Mouse (Mus musculus) neural tube, embryonic 11.5 days (tissue): ENCODE results near the gene Olah. TPM values are rescaled to one million over a fixed set of nuclear protein-coding genes. Genes with fewer than 3 reads are reported as not detected.

Source experiments
- ATAC-seq: fragments of 200-750 bp; cut with Nextera tagmentation; 2 replicates; pipeline ENCODE4 v1.8.0; 2017; ENCODE audit warnings: moderate number of reproducible peaks, mild to moderate bottlenecking, moderate TSS enrichment, moderate library complexity; ENCODE audit not compliant: insufficient read depth, low FRiP score, low TSS enrichment
- DNase-seq: peaks from one replicate; pipeline ENCODE4 v3.0.0-alpha.2; 2015; ENCODE audit warnings: low spot score
- H3K27ac ChIP-seq: fragments of 300-500 bp; sonication (generic); 2 replicates; pipeline ENCODE4 v1.5.1; 2014; ENCODE audit warnings: low read depth, mild to moderate bottlenecking, low read length
- H3K27me3 ChIP-seq: fragments of 300-500 bp; sonication (generic); 2 replicates; pipeline ENCODE4 v1.6.1; 2014; ENCODE audit warnings: mild to moderate bottlenecking, low read length, mixed read lengths; ENCODE audit not compliant: control insufficient read depth, insufficient read depth
- H3K36me3 ChIP-seq: fragments of 300-500 bp; sonication (generic); 2 replicates; pipeline ENCODE4 v1.6.1; 2014; ENCODE audit warnings: mild to moderate bottlenecking, low read length, moderate library complexity, mixed read lengths; ENCODE audit not compliant: control insufficient read depth, insufficient read depth
- H3K4me1 ChIP-seq: fragments of 300-500 bp; sonication (generic); 2 replicates; pipeline ENCODE4 v1.6.1; 2014; ENCODE audit warnings: low read length, mixed read lengths; ENCODE audit not compliant: control insufficient read depth, insufficient read depth
- H3K4me2 ChIP-seq: fragments of 300-500 bp; sonication (generic); 2 replicates; pipeline ENCODE4 v1.6.1; 2014; ENCODE audit warnings: low read depth, mild to moderate bottlenecking, moderate library complexity
- H3K4me3 ChIP-seq: fragments of 300-500 bp; sonication (generic); 2 replicates; pipeline ENCODE4 v1.5.1; 2014; ENCODE audit warnings: low read depth, low read length
- H3K9ac ChIP-seq: fragments of 300-500 bp; sonication (generic); 2 replicates; pipeline ENCODE4 v1.6.1; 2014; ENCODE audit warnings: mild to moderate bottlenecking, low read length
- H3K9me3 ChIP-seq: fragments of 300-500 bp; sonication (generic); 2 replicates; pipeline ENCODE4 v1.6.1; 2016; ENCODE audit warnings: low read length; ENCODE audit not compliant: control insufficient read depth
- WGBS: fragments of 180-500 bp; shearing (Covaris S2); extraction: QIAGEN DNeasy Blood & Tissue Kit; methylation state at CpG from one replicate; pipeline ENCODE4 v1.1.7; 2014; 5-methylcytosine and 5-hydroxymethylcytosine counted together
- polyA plus RNA-seq: library from polyadenylated mRNA; unstranded; fragments of >200 nt; fragmentation: Nextera tagmentation; extraction: Ambion mirVana; gene quantifications from 2 replicates; pipeline ENCODE4 v1.2.1, GENCODE M21; 2014

Olah gene
- polyA plus RNA-seq, 1 experiment from 2014 or later = not detected

DNA sequence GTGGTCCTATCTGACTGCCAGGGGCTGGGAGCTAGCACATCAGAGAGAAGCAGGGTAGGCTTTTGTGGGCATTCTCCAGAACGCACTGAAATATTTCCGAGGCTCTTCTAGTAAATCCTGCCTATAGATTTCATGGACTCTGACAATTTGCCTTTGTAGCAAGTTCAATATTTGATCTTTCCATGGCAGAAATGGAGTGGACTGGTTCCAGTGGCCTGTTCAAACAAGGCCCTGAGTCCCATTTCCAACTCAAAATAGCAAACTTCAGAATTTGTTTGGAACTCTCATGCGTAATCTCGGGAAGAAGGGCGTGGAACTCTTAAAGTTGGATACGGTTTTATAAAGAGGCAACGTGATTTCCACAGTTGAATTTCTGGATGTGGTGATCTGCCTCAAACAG lies 101.2 kb downstream of the Olah start:
- H3K27ac ChIP-seq = no peak overlapping the region
- H3K4me1 ChIP-seq = no peaks in the 10 kb centered on the region
- no peak overlapping the region for H3K9ac ChIP-seq
- DNase-seq (no peak), ATAC-seq (no peak)
- no peaks in the 10 kb centered on the region for H3K36me3 ChIP-seq
- no peak overlapping the region for H3K4me3 ChIP-seq
- no peaks in the 10 kb centered on the region for H3K9me3 ChIP-seq
- H3K27me3 ChIP-seq = no peaks in the 10 kb centered on the region
- no peak overlapping the region for H3K4me2 ChIP-seq
- 94% methylated on average over 7 of the region's 7 CpGs for WGBS

DNA sequence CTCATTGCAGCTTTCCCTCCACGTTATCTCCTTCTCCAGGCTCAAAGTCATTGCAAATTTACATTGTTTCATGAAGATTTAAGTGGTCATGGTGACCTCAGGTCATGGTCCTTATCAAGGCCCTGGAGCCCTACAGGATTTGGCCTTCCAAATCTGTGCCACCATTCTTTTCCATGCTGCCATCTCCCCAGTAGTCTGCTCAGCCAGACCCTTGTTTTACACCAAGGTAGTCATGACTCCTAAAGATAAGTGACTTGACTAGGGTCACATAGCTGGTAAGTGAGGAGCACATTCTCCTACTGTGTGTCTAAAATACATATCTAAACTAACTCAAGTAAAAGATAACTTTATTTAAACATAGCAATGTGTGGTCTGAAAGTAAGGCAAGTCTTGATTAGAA lies 104.8 kb downstream of the Olah start:
- no peak for ATAC-seq
- Histone ChIP-seq H3K4me3 (no peak overlapping the region), H3K4me2 (no peak overlapping the region), H3K27ac (no peak overlapping the region), H3K9me3 (no peaks in the 10 kb centered on the region), H3K36me3 (no peaks in the 10 kb centered on the region), H3K4me1 (no peaks in the 10 kb centered on the region), H3K27me3 (no peaks in the 10 kb centered on the region), H3K9ac (no peak overlapping the region)
- no peak for DNase-seq
- 84% methylated on average over 1 of the region's 1 CpGs for WGBS

Other genes with a start within 250 kb of the Olah start
- 53.4 and 56.0 TPM in 2 replicates for gene Nmt2, start 113.0 kb downstream of the Olah start, polyA plus RNA-seq
- gene Rpp38, start 64.6 kb downstream of the Olah start, polyA plus RNA-seq = 16.8 and 20.3 TPM in 2 replicates
- gene Acbd7, start 61.0 kb downstream of the Olah start, polyA plus RNA-seq = 1.7 TPM in 1 of 2 replicates, not detected in the other
- gene Meig1, start 25.4 kb upstream of the Olah start, polyA plus RNA-seq = not detected in 2 replicates
- gene Dclre1c, start 26.9 kb upstream of the Olah start, polyA plus RNA-seq = 6.2 and 7.7 TPM in 2 replicates
- 40.7 and 41.5 TPM in 2 replicates for gene Suv39h2, start 77.8 kb upstream of the Olah start, polyA plus RNA-seq
- gene Gm45902, start 115.6 kb upstream of the Olah start, polyA plus RNA-seq = 8.3 and 10.4 TPM in 2 replicates
- gene Hspa14, start 115.6 kb upstream of the Olah start, polyA plus RNA-seq = 111 and 113 TPM in 2 replicates
- not detected in 2 replicates for gene Cdnf, start 115.8 kb upstream of the Olah start, polyA plus RNA-seq
- 64.4 TPM in 2 replicates for gene Fam107b, start 173.3 kb upstream of the Olah start, polyA plus RNA-seq